Mouse (Mus musculus): ENCODE data around the gene Primpol. TPM values are rescaled to one million over a fixed set of nuclear protein-coding genes. Genes with fewer than 3 reads are reported as not detected.

The Primpol gene
- total and polyA plus RNA-seq, 3 experiments: 7.1 to 11.6 TPM; not detected in 1

- TF ChIP-seq ETS1 (IDR thresholded peaks at IDR 0.05; ENCODE audit: low read depth, low read length) (peak; percentile 48; the same call in 1 of the 2 replicates), MAZ (IDR thresholded peaks at IDR 0.05; ENCODE audit: low read depth, low read length) (peak; percentile 86), JUND (IDR thresholded peaks at IDR 0.05; ENCODE audit: low read depth, low read length) (no peak), ZKSCAN1 (IDR thresholded peaks at IDR 0.05; ENCODE audit: low read depth, low read length) (no peak), MXI1 (IDR thresholded peaks at IDR 0.05; ENCODE audit: low read depth, low read length) (peak; percentile 83)
These were observed at the start of gene Primpol, which contains the start of gene Casp3 (continued) for GRCm38 (mm10) chr8:46616879-46617689.

- Histone ChIP-seq H3K9ac (ENCODE audit: control insufficient read depth, low read depth, low read length, poor library complexity, severe bottlenecking) (no peak overlapping the region), H3K36me3 (ENCODE audit: control insufficient read depth in 1 of 2, insufficient read depth in 2 of 2, low read length in 2 of 2) (peaks cover 0 to 7% of the 10 kb centered on the region in 2 experiments; a peak in 2 of 4 replicates), H3K4me3 (ENCODE audit: control insufficient read depth in 1 of 2, insufficient read depth in 1 of 2, low read depth in 2 of 2, low read length in 2 of 2) (no peak overlapping the region), H3K27me3 (ENCODE audit: control insufficient read depth in 1 of 2, insufficient read depth in 2 of 2, low read length in 2 of 2) (no peaks in the 10 kb centered on the region), H3K4me1 (ENCODE audit: control insufficient read depth in 1 of 2, insufficient read depth in 2 of 2, low read length in 2 of 2) (peaks cover 2 to 10% of the 10 kb centered on the region in 2 experiments; a peak in 3 of 4 replicates), H3K9me3 (replicated peaks; ENCODE audit: insufficient read depth, low read length) (no peaks in the 10 kb centered on the region), H3K27ac (ENCODE audit: control insufficient read depth, low read depth, low read length) (no peak overlapping the region), H3K79me2 (ENCODE audit: control insufficient read depth, insufficient read depth, low read length, poor library complexity) (no peaks in the 10 kb centered on the region)
- DNase-seq (ENCODE audit: low read depth, low spot score): no peak
- no peak for TF ChIP-seq NELFE (IDR thresholded peaks at IDR 0.05; ENCODE audit: low read depth, low read length)
- TF ChIP-seq MXI1 (IDR thresholded peaks at IDR 0.05; ENCODE audit: low read depth, low read length): no peak
- TF ChIP-seq ETS1 (IDR thresholded peaks at IDR 0.05; ENCODE audit: low read depth, low read length): no peak
- TF ChIP-seq MAX (IDR thresholded peaks at IDR 0.05; ENCODE audit: low read length): no peak
- no peak for TF ChIP-seq RCOR1 (IDR thresholded peaks at IDR 0.05; ENCODE audit: low read depth, low read length)
- no peak for TF ChIP-seq KAT2A (conservative IDR thresholded peaks at IDR 0.05; ENCODE audit: low read depth, low read length)
- TF ChIP-seq JUND (IDR thresholded peaks at IDR 0.05; ENCODE audit: low read depth, low read length): no peak
- TF ChIP-seq CHD1 (IDR thresholded peaks at IDR 0.05; ENCODE audit: low read depth, low read length): no peak
These were observed 38.9 kb upstream of the Primpol start for GRCm38 (mm10) chr8:46655919-46656318.

- no peaks in the 10 kb centered on the region for H3K9me3 ChIP-seq (replicated peaks; ENCODE audit: insufficient read depth, low read length)
- H3K4me3 ChIP-seq (ENCODE audit: control insufficient read depth in 1 of 2, insufficient read depth in 1 of 2, low read depth in 2 of 2, low read length in 2 of 2): peak overlapping the region; percentile 6 to 29; a peak in 2 of 4 replicates
- H3K36me3 ChIP-seq (ENCODE audit: control insufficient read depth in 1 of 2, insufficient read depth in 2 of 2, low read length in 2 of 2): peaks cover 0 to 14% of the 10 kb centered on the region in 2 experiments; a peak in 2 of 4 replicates
- H3K27ac ChIP-seq (ENCODE audit: control insufficient read depth, low read depth, low read length): peak overlapping the region; percentile 40
- DNase-seq (ENCODE audit: low read depth, low spot score): peak; percentile 71
- H3K9ac ChIP-seq (ENCODE audit: control insufficient read depth, low read depth, low read length, poor library complexity, severe bottlenecking): no peak overlapping the region
- H3K27me3 ChIP-seq (ENCODE audit: control insufficient read depth in 1 of 2, insufficient read depth in 2 of 2, low read length in 2 of 2): no peaks in the 10 kb centered on the region
- peaks cover 6 to 15% of the 10 kb centered on the region in 2 experiments; a peak in 3 of 4 replicates for H3K4me1 ChIP-seq (ENCODE audit: control insufficient read depth in 1 of 2, insufficient read depth in 2 of 2, low read length in 2 of 2)
- H3K79me2 ChIP-seq (ENCODE audit: control insufficient read depth, insufficient read depth, low read length, poor library complexity): no peaks in the 10 kb centered on the region
- TF ChIP-seq MAX (IDR thresholded peaks at IDR 0.05; ENCODE audit: low read length) (peak; percentile 79), USF1 (IDR thresholded peaks at IDR 0.05; ENCODE audit: low read depth, low read length) (peak; percentile 90), ETS1 (IDR thresholded peaks at IDR 0.05; ENCODE audit: low read depth, low read length) (peak; percentile 57), E2F4 (IDR thresholded peaks at IDR 0.05; ENCODE audit: borderline replicate concordance, low read depth, low read length) (no peak), HCFC1 (IDR thresholded peaks at IDR 0.05; ENCODE audit: low read depth, low read length) (no peak), RCOR1 (IDR thresholded peaks at IDR 0.05; ENCODE audit: low read depth, low read length) (no peak), POLR2AphosphoS2 (IDR thresholded peaks at IDR 0.05; ENCODE audit: low read length) (no peak), MEF2A (IDR thresholded peaks at IDR 0.05; ENCODE audit: extremely low read depth, insufficient replicate concordance, low read depth, low read length, poor library complexity, severe bottlenecking) (no peak), MYB (IDR thresholded peaks at IDR 0.05; ENCODE audit: low read depth, low read length) (no peak), POLR2AphosphoS5 (IDR thresholded peaks at IDR 0.05; ENCODE audit: borderline replicate concordance, low read depth, low read length) (no peak), MYC (IDR thresholded peaks at IDR 0.05; ENCODE audit: low read depth, low read length) (0 out of 2 replicates have a peak, but pooled peaks have one; percentile 38), GATA1 (IDR thresholded peaks at IDR 0.05; ENCODE audit: low read depth, low read length) (peak; percentile 42; the same call in 1 of the 2 replicates), GABPA (IDR thresholded peaks at IDR 0.05; ENCODE audit: low read depth, low read length) (no peak), MAFK (IDR thresholded peaks at IDR 0.05; ENCODE audit: borderline replicate concordance, low read depth, low read length) (no peak), MXI1 (IDR thresholded peaks at IDR 0.05; ENCODE audit: low read depth, low read length) (peak; percentile 66), RAD21 (IDR thresholded peaks at IDR 0.05; ENCODE audit: low read depth, low read length) (no peak), ZMIZ1 (IDR thresholded peaks at IDR 0.05; ENCODE audit: low read depth, low read length) (no peak), ELF1 (IDR thresholded peaks at IDR 0.05; ENCODE audit: low read depth, low read length) (no peak; the same call in 1 of the 2 replicates), KAT2A (conservative IDR thresholded peaks at IDR 0.05; ENCODE audit: low read depth, low read length) (no peak), TBP (IDR thresholded peaks at IDR 0.05; ENCODE audit: low read depth, low read length) (no peak), EP300 (IDR thresholded peaks at IDR 0.05; ENCODE audit: low read depth in 1 of 2, low read length in 2 of 2) (peak; percentile 25 to 43; a peak in 1 of 4 replicates)
These were observed 34.9 kb upstream of the Primpol start for GRCm38 (mm10) chr8:46651872-46652271.
